Mouse (Mus musculus): ENCODE results near the gene Lgr4.

DNA sequence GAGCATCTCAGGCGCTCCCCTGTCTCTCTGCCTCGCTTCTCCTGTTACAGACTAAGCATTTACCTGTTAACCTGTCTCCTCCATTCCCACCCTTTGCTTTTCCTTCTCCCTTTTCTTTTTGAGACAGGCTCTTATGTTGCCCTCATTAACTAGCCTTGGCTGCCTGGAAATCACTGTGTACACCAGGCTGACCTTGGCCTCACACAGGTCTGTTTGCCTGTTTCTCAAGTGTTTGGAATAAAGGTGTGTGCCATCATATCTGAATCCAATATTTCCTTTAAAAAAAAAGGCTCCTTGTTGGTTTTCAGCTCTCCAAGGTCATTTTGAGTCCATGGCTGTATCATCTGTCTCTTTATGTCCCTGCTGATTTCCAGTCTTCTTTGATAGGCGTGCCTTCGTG lies 9.5 kb downstream of the Lgr4 start:
- TF ChIP-seq TAL1 (IDR thresholded peaks at IDR 0.05; ENCODE audit: low read length) (no peak), GATA1 (IDR thresholded peaks at IDR 0.05; ENCODE audit: low read length) (no peak)
